13 mouse cellular contexts compared by ENCODE assay signal in the genomic region with DNA sequence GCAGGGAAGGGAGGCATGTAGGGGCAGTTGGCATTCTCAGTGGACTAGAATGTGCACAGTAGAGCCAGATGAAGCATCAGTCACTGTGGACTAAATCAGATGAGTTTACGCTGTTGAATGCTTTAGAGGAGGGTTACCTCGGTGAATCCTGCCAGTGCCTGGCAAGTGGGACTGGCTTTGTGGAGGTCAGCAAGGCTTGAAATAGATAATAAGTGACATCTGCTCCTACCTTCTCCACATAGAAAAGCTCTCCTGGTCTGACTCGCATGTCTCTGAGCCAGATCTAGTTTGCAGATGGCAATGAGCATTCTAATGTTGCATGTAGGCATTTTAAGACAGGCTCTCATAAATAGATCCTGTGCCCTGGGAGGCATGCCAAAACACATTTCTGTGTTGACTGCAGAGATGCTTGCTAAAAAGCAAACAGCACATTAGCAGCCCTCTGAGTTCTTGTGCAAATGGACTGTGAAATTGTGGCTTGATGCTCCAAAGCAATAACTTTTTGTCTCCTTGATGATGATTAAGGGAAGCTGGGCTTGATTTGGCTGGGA.
DNase-seq lines count a peak whose midpoint lies in the region; ATAC-seq and TF ChIP-seq lines count a peak whose summit lies in the region.
"Had no signal": no experiment of that assay in that cellular context is flagged by ENCODE, and none has a peak within 500 bp of the region (broad histone marks: within the 10 kb centered on the region; RNA-seq: fewer than 3 reads in every experiment).

No protein-coding gene starts in this region.

- H3K9ac ChIP-seq in forebrain, postnatal 0 days, result no peak overlapping the region
- no peak overlapping the region for H3K9ac ChIP-seq in forebrain, embryonic 13.5 days
- H3K9ac ChIP-seq: limb, embryonic 12.5 days; midbrain, embryonic 15.5 days had no signal

- H3K36me3 ChIP-seq in forebrain, postnatal 0 days (ENCODE audit: insufficient read depth), result no peaks in the 10 kb centered on the region
- no peaks in the 10 kb centered on the region for H3K36me3 ChIP-seq in forebrain, embryonic 13.5 days (ENCODE audit: poor library complexity, severe bottlenecking)
- H3K36me3 ChIP-seq: limb, embryonic 12.5 days; midbrain, embryonic 15.5 days had no signal

- intact Hi-C loops in gastrocnemius, postnatal 14 days (cut with DNase I; ENCODE audit: low total_unique reads), result no loop called here

- peak; percentile 58 for DNase-seq in forebrain, postnatal 0 days
- DNase-seq in cerebellum, postnatal 14 days, result peak; percentile 74 to 79
- DNase-seq in layer of hippocampus, postnatal 14 days (ENCODE audit: low spot score in 2 of 2), result peak; percentile 17 to 42
- DNase-seq in right cerebral cortex, postnatal 14 days, result peak; percentile 28
- DNase-seq in gastrocnemius, postnatal 14 days, result no peak
- no peak for DNase-seq in T-cell, adult 2 months (ENCODE audit: low spot score)
- no peak for DNase-seq in kidney, adult 9 months
- DNase-seq: adrenal gland, postnatal 10 days; B cell, adult 2 months; kidney, adult 2 months had no signal

- no peak overlapping the region for H3K4me2 ChIP-seq in forebrain, postnatal 0 days (ENCODE audit: low read depth)
- H3K4me2 ChIP-seq in forebrain, embryonic 13.5 days, result no peak overlapping the region
- H3K4me2 ChIP-seq: limb, embryonic 12.5 days; midbrain, embryonic 15.5 days had no signal

- ATAC-seq in forebrain, postnatal 0 days, result peak; percentile 42
- ATAC-seq in forebrain, embryonic 13.5 days, result no peak
- ATAC-seq: midbrain, embryonic 15.5 days had no signal

- no peaks in the 10 kb centered on the region for H3K27me3 ChIP-seq in forebrain, postnatal 0 days (ENCODE audit: insufficient read depth, low read length)
- no peaks in the 10 kb centered on the region for H3K27me3 ChIP-seq in forebrain, embryonic 13.5 days
- H3K27me3 ChIP-seq: limb, embryonic 12.5 days; midbrain, embryonic 15.5 days had no signal

- no peak overlapping the region for H3K27ac ChIP-seq in forebrain, postnatal 0 days (ENCODE audit: low read depth, low read length)
- no peak overlapping the region for H3K27ac ChIP-seq in forebrain, embryonic 13.5 days
- H3K27ac ChIP-seq: limb, embryonic 12.5 days; midbrain, embryonic 15.5 days had no signal

- H3K4me3 ChIP-seq in forebrain, postnatal 0 days (ENCODE audit: low read depth, low read length), result no peak overlapping the region
- H3K4me3 ChIP-seq in forebrain, embryonic 13.5 days, result no peak overlapping the region
- H3K4me3 ChIP-seq: limb, embryonic 12.5 days; midbrain, embryonic 15.5 days had no signal

- no peaks in the 10 kb centered on the region for H3K9me3 ChIP-seq in forebrain, postnatal 0 days (ENCODE audit: low read length)
- no peaks in the 10 kb centered on the region for H3K9me3 ChIP-seq in forebrain, embryonic 13.5 days (replicated peaks)
- H3K9me3 ChIP-seq: limb, embryonic 12.5 days; midbrain, embryonic 15.5 days had no signal

- 61% methylated on average over 3 of the region's 3 CpGs for WGBS in forebrain, postnatal 0 days
- WGBS in forebrain, embryonic 13.5 days, result 88% methylated on average over 3 of the region's 3 CpGs

- no peak for TF ChIP-seq CTCF in forebrain, postnatal 0 days (IDR thresholded peaks at IDR 0.05; ENCODE audit: low read depth)

- no peaks in the 10 kb centered on the region for H3K4me1 ChIP-seq in forebrain, postnatal 0 days (ENCODE audit: insufficient read depth)
- H3K4me1 ChIP-seq in forebrain, embryonic 13.5 days, result no peaks in the 10 kb centered on the region
- H3K4me1 ChIP-seq: limb, embryonic 12.5 days; midbrain, embryonic 15.5 days had no signal

Comparison
In these comparisons a context has a peak if more than half of its experiments do, and no peak if none do; other contexts are left out.
1. DNase-seq: peak in forebrain, postnatal 0 days (single experiment), cerebellum, postnatal 14 days (2 of 2), layer of hippocampus, postnatal 14 days (2 of 2) and right cerebral cortex, postnatal 14 days (single experiment); none in gastrocnemius, postnatal 14 days (single experiment), T-cell, adult 2 months (single experiment) and kidney, adult 9 months (single experiment).